In the genomic region with DNA sequence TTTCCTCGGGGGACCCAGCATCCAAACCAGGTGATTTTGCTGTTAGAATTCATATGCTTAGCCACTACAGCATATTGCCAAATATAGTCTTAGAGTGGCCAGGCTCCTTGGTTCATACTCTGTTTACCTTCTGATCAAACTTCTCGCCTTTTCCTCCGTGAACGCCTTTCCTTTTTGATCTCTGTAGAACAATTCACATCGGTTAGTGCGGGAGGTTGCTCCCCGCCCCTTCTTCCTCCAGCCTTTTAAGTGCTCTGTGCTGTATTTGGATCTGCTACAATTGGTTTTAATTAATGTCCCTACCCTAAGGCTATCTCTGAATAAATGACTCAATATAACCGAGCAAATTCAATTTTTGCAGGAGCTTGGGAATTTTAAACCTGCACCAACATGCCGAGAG, we compare ENCODE assay signal across 12 mouse cellular contexts. TPM values are rescaled to one million over a fixed set of nuclear protein-coding genes. Genes with fewer than 3 reads are reported as not detected.
DNase-seq lines count a peak whose midpoint lies in the region; ATAC-seq and TF ChIP-seq lines count a peak whose summit lies in the region.
"Had no signal": no experiment of that assay in that cellular context is flagged by ENCODE, and none has a peak within 500 bp of the region (broad histone marks: within the 10 kb centered on the region; RNA-seq: fewer than 3 reads in every experiment).

No protein-coding gene starts in this region.

- no peaks in the 10 kb centered on the region for H3K27me3 ChIP-seq in embryonic facial prominence, embryonic 12.5 days
- no peaks in the 10 kb centered on the region for H3K27me3 ChIP-seq in lung, embryonic 16.5 days (ENCODE audit: control insufficient read depth, insufficient read depth, low read depth, low read length)
- H3K27me3 ChIP-seq: liver, embryonic 12.5 days had no signal

- H3K27ac ChIP-seq in left cerebral cortex, adult 2 months: no peak overlapping the region
- no peak overlapping the region for H3K27ac ChIP-seq in embryonic facial prominence, embryonic 12.5 days
- H3K27ac ChIP-seq in lung, embryonic 16.5 days (ENCODE audit: low read length): peak overlapping the region; percentile 4
- H3K27ac ChIP-seq: liver, embryonic 12.5 days had no signal

- no peak for TF ChIP-seq CTCF in left cerebral cortex, adult 2 months (IDR thresholded peaks at IDR 0.05)

- peak; percentile 96 for DNase-seq in heart, adult 11 months
- DNase-seq in heart, postnatal 14 days: no peak
- no peak for DNase-seq in left cerebral cortex, adult 2 months (ENCODE audit: extremely low spot score in 1 of 2, low spot score in 2 of 2)
- DNase-seq in left cerebral cortex, adult 18-20 months (ENCODE audit: low spot score in 2 of 2): no peak
- no peak for DNase-seq in right cerebral cortex, postnatal 36 days (ENCODE audit: low spot score in 2 of 2)
- DNase-seq in B cell, adult 2 months: no peak

- no peak for ATAC-seq in embryonic facial prominence, embryonic 12.5 days (ENCODE audit: insufficient number of reproducible peaks, insufficient read depth, low FRiP score, low TSS enrichment)
- ATAC-seq in lung, embryonic 16.5 days (ENCODE audit: low read depth): 0 out of 2 replicates have a peak, but pooled peaks have one; percentile 31
- ATAC-seq: forebrain, embryonic 14.5 days; liver, embryonic 12.5 days; Patski had no signal

- peak overlapping the region; percentile 14 for H3K4me2 ChIP-seq in embryonic facial prominence, embryonic 12.5 days (replicated peaks)
- peak overlapping the region; percentile 51 for H3K4me2 ChIP-seq in lung, embryonic 16.5 days (ENCODE audit: low read depth, low read length)
- H3K4me2 ChIP-seq: liver, embryonic 12.5 days; midbrain, embryonic 11.5 days had no signal

- peak overlapping the region; percentile 10; the same call in 1 of the 2 replicates for H3K9ac ChIP-seq in embryonic facial prominence, embryonic 12.5 days
- peak overlapping the region; percentile 11; the same call in 1 of the 2 replicates for H3K9ac ChIP-seq in lung, embryonic 16.5 days (ENCODE audit: low read length)
- H3K9ac ChIP-seq: liver, embryonic 12.5 days had no signal

- H3K9me3 ChIP-seq in embryonic facial prominence, embryonic 12.5 days: no peaks in the 10 kb centered on the region
- H3K9me3 ChIP-seq in lung, embryonic 16.5 days (ENCODE audit: control insufficient read depth, low read length): no peaks in the 10 kb centered on the region
- H3K9me3 ChIP-seq: liver, embryonic 12.5 days had no signal

- WGBS in embryonic facial prominence, embryonic 12.5 days: 21% methylated on average over 9 of the region's 9 CpGs
- WGBS in lung, embryonic 16.5 days: 31% methylated on average over 9 of the region's 9 CpGs

- H3K36me3 ChIP-seq in embryonic facial prominence, embryonic 12.5 days: no peaks in the 10 kb centered on the region
- H3K36me3 ChIP-seq in lung, embryonic 16.5 days (ENCODE audit: control insufficient read depth, insufficient read depth, low read length): no peaks in the 10 kb centered on the region
- H3K36me3 ChIP-seq: liver, embryonic 12.5 days had no signal

- H3K4me1 ChIP-seq in embryonic facial prominence, embryonic 12.5 days: no peaks in the 10 kb centered on the region
- no peaks in the 10 kb centered on the region for H3K4me1 ChIP-seq in lung, embryonic 16.5 days (replicated peaks; ENCODE audit: control insufficient read depth, insufficient read depth, low read length)
- H3K4me1 ChIP-seq: liver, embryonic 12.5 days had no signal

- intact Hi-C loops in heart, postnatal 14 days (cut with DNase I): no loop called here
- intact Hi-C loops in left cerebral cortex, adult 2 months (cut with DNase I): no loop called here

- peak overlapping the region; percentile 16; the same call in 1 of the 2 replicates for H3K4me3 ChIP-seq in left cerebral cortex, adult 2 months
- no peak overlapping the region for H3K4me3 ChIP-seq in embryonic facial prominence, embryonic 12.5 days
- peak overlapping the region; percentile 27 for H3K4me3 ChIP-seq in lung, embryonic 16.5 days (ENCODE audit: low read length)
- H3K4me3 ChIP-seq: liver, embryonic 12.5 days had no signal

RNA-seq across cellular contexts. Expression of gene Cnot6l, which starts 12.2 kb away (rescaled TPM):
- total RNA-seq in heart, postnatal 14 days (2021): 10 to 100 TPM; 76.2 to 81.2 TPM
- total RNA-seq in left cerebral cortex, adult 2 months (2021): 10 to 100 TPM; 73.4 to 78.3 TPM
- 10 to 100 TPM; 66.8 to 69.1 TPM for total RNA-seq in left cerebral cortex, adult 18-20 months (2021)
- polyA plus RNA-seq in embryonic facial prominence, embryonic 12.5 days (2016; fragmentation: Nextera tagmentation; extraction: Ambion mirVana): 20.0 and 21.9 TPM in 2 replicates
- 15.0 and 18.9 TPM in 2 replicates for polyA plus RNA-seq in lung, embryonic 16.5 days (2015; fragmentation: Nextera tagmentation; extraction: Ambion mirVana)

RNA-seq across cellular contexts. Expression of gene Mrpl1, which starts 33.2 kb away (rescaled TPM):
- total RNA-seq in heart, postnatal 14 days (2021): 10 to 100 TPM; 25.5 to 28.0 TPM
- 10 to 100 TPM; 14.1 to 15.1 TPM for total RNA-seq in left cerebral cortex, adult 2 months (2021)
- total RNA-seq in left cerebral cortex, adult 18-20 months (2021): 10 to 100 TPM; 14.4 TPM
- 23.1 and 24.0 TPM in 2 replicates for polyA plus RNA-seq in embryonic facial prominence, embryonic 12.5 days (2016; fragmentation: Nextera tagmentation; extraction: Ambion mirVana)
- 17.7 and 21.3 TPM in 2 replicates for polyA plus RNA-seq in lung, embryonic 16.5 days (2015; fragmentation: Nextera tagmentation; extraction: Ambion mirVana)
